Mouse (Mus musculus): ENCODE results near the gene Hs6st3. TPM values are rescaled to one million over a fixed set of nuclear protein-coding genes. Genes with fewer than 3 reads are reported as not detected.
"Not testable (repeated sequence)": the region's sequence is repeated elsewhere in the genome, so short reads cannot be mapped to it uniquely, and the experiment has no call there.

The Hs6st3 gene
- total RNA-seq, 2 experiments from 2014 or later, result not detected

- no peak for DNase-seq
- no peak for TF ChIP-seq CTCF (IDR thresholded peaks at IDR 0.05)
- H3K4me3 ChIP-seq, result no peak overlapping the region
- intact Hi-C loops (cut with DNase I), result no loop called here
- H3K27ac ChIP-seq, result no peak overlapping the region
These were observed 351.0 kb downstream of the Hs6st3 start for GRCm38 (mm10) chr14:119488978-119489703.

GRCm38 (mm10) chr14:119520632-119521031 lies 382.5 kb downstream of the Hs6st3 start:
- H3K27ac ChIP-seq, result no peak overlapping the region
- no peak for TF ChIP-seq CTCF (IDR thresholded peaks at IDR 0.05)
- H3K4me3 ChIP-seq, result no peak overlapping the region
- DNase-seq, result no peak
- intact Hi-C loops (cut with DNase I), result no loop called here

- no peak for TF ChIP-seq CTCF (IDR thresholded peaks at IDR 0.05)
- Histone ChIP-seq H3K4me3 (no peak overlapping the region), H3K27ac (no peak overlapping the region)
- intact Hi-C loops (cut with DNase I), result no loop called here
- no peak for DNase-seq
These were observed 382.9 kb downstream of the Hs6st3 start for GRCm38 (mm10) chr14:119521056-119521455.

- H3K27ac ChIP-seq, result no peak overlapping the region
- no peak overlapping the region for H3K4me3 ChIP-seq
- DNase-seq, result no peak
- no peak for TF ChIP-seq CTCF (IDR thresholded peaks at IDR 0.05)
- intact Hi-C loops (cut with DNase I), result no loop called here
These were observed 394.9 kb downstream of the Hs6st3 start for GRCm38 (mm10) chr14:119532889-119533546.

- Histone ChIP-seq H3K27ac (no peak overlapping the region), H3K4me3 (no peak overlapping the region)
- no peak for DNase-seq
- intact Hi-C loops (cut with DNase I), result no loop called here
- no peak for TF ChIP-seq CTCF (IDR thresholded peaks at IDR 0.05)
These were observed 402.4 kb downstream of the Hs6st3 start for GRCm38 (mm10) chr14:119540505-119540904.

- no peak overlapping the region for H3K4me3 ChIP-seq
- DNase-seq, result no peak
- TF ChIP-seq CTCF (IDR thresholded peaks at IDR 0.05), result no peak
- intact Hi-C loops (cut with DNase I), result no loop called here
- H3K27ac ChIP-seq, result no peak overlapping the region
These were observed 406.5 kb downstream of the Hs6st3 start for GRCm38 (mm10) chr14:119544596-119544995.

- no peak for DNase-seq
- Histone ChIP-seq H3K27ac (no peak overlapping the region), H3K4me3 (no peak overlapping the region)
- intact Hi-C loops (cut with DNase I), result no loop called here
- no peak for TF ChIP-seq CTCF (IDR thresholded peaks at IDR 0.05)
These were observed 420.2 kb downstream of the Hs6st3 start for GRCm38 (mm10) chr14:119558356-119558755.

- H3K27ac ChIP-seq, result no peak overlapping the region
- no peak for DNase-seq
- no peak for TF ChIP-seq CTCF (IDR thresholded peaks at IDR 0.05)
- H3K4me3 ChIP-seq, result no peak overlapping the region
- intact Hi-C loops (cut with DNase I), result no loop called here
These were observed 443.9 kb downstream of the Hs6st3 start for GRCm38 (mm10) chr14:119582039-119582508.

GRCm38 (mm10) chr14:119585069-119585468 lies 446.9 kb downstream of the Hs6st3 start:
- Histone ChIP-seq H3K4me3 (no peak overlapping the region), H3K27ac (no peak overlapping the region)
- DNase-seq, result no peak
- intact Hi-C loops (cut with DNase I), result no loop called here
- no peak for TF ChIP-seq CTCF (IDR thresholded peaks at IDR 0.05)

- H3K27ac ChIP-seq; intact Hi-C loops (cut with DNase I); DNase-seq; H3K4me3 ChIP-seq: not testable (repeated sequence)
These were observed 449.2 kb downstream of the Hs6st3 start for GRCm38 (mm10) chr14:119587365-119587764.

GRCm38 (mm10) chr14:119604327-119604726 lies 466.2 kb downstream of the Hs6st3 start:
- TF ChIP-seq CTCF (IDR thresholded peaks at IDR 0.05), result no peak
- H3K4me3 ChIP-seq, result no peak overlapping the region
- no peak for DNase-seq
- no peak overlapping the region for H3K27ac ChIP-seq
- intact Hi-C loops (cut with DNase I), result no loop called here

- TF ChIP-seq CTCF (IDR thresholded peaks at IDR 0.05), result no peak
- H3K27ac ChIP-seq, result no peak overlapping the region
- no peak overlapping the region for H3K4me3 ChIP-seq
- intact Hi-C loops (cut with DNase I), result no loop called here
- no peak for DNase-seq
These were observed 474.7 kb downstream of the Hs6st3 start for GRCm38 (mm10) chr14:119612793-119613192.

- no peak overlapping the region for H3K4me3 ChIP-seq
- no peak for DNase-seq
- intact Hi-C loops (cut with DNase I), result no loop called here
- no peak for TF ChIP-seq CTCF (IDR thresholded peaks at IDR 0.05)
- H3K27ac ChIP-seq, result no peak overlapping the region
These were observed 491.0 kb downstream of the Hs6st3 start for GRCm38 (mm10) chr14:119629127-119629526.

GRCm38 (mm10) chr14:119633090-119633489 lies 494.9 kb downstream of the Hs6st3 start:
- intact Hi-C loops (cut with DNase I), result no loop called here
- H3K27ac ChIP-seq, result no peak overlapping the region
- TF ChIP-seq CTCF (IDR thresholded peaks at IDR 0.05), result no peak
- no peak for DNase-seq
- H3K4me3 ChIP-seq, result no peak overlapping the region
